Mouse (Mus musculus): ENCODE data around the gene Pla2g2e. TPM values are rescaled to one million over a fixed set of nuclear protein-coding genes. Genes with fewer than 3 reads are reported as not detected.

The Pla2g2e gene
- not detected in 2 replicates for polyA plus RNA-seq (2015; fragmentation: Nextera tagmentation; extraction: Ambion mirVana)

GRCm38 (mm10) chr4:138877731-138878130 is at the start of gene Pla2g2e:
Pla2g2e (plus strand) TSS chr4:138877942.
- H3K4me3 ChIP-seq (ENCODE audit: low read length) = no peak within 1 kb of the TSS
- ATAC-seq = no peak
- H3K27ac ChIP-seq (ENCODE audit: low read depth, low read length) = no peak within 1 kb of the TSS
- H3K9ac ChIP-seq (ENCODE audit: low read depth, low read length) = no peak within 1 kb of the TSS
- no peak within 1 kb of the TSS for H3K4me2 ChIP-seq (ENCODE audit: low read length)
- no peaks in the 10 kb centered on the region; the same call in 1 of the 2 replicates for H3K4me1 ChIP-seq (ENCODE audit: control insufficient read depth, insufficient read depth, low read depth, low read length)
- no peaks in the 10 kb centered on the region for H3K9me3 ChIP-seq (ENCODE audit: control insufficient read depth, low read length)
- H3K36me3 ChIP-seq (ENCODE audit: control insufficient read depth, insufficient read depth, low read length) = no peaks in the 10 kb centered on the region
- no peaks in the 10 kb centered on the region for H3K27me3 ChIP-seq (replicated peaks; ENCODE audit: control insufficient read depth, insufficient read depth, low read length)
- WGBS = 87% methylated on average over 4 of the region's 4 CpGs

- Histone ChIP-seq H3K27me3 (replicated peaks; ENCODE audit: control insufficient read depth, insufficient read depth, low read length) (no peaks in the 10 kb centered on the region), H3K36me3 (ENCODE audit: control insufficient read depth, insufficient read depth, low read length) (no peaks in the 10 kb centered on the region), H3K4me2 (ENCODE audit: low read length) (no peak overlapping the region), H3K4me1 (ENCODE audit: control insufficient read depth, insufficient read depth, low read depth, low read length) (no peaks in the 10 kb centered on the region), H3K9ac (ENCODE audit: low read depth, low read length) (no peak overlapping the region), H3K9me3 (ENCODE audit: control insufficient read depth, low read length) (peaks cover 9% of the 10 kb centered on the region), H3K4me3 (ENCODE audit: low read length) (no peak overlapping the region), H3K27ac (ENCODE audit: low read depth, low read length) (no peak overlapping the region)
- ATAC-seq = no peak
- WGBS = 70% methylated on average over 6 of the region's 6 CpGs
These were observed 37.9 kb upstream of the Pla2g2e start for GRCm38 (mm10) chr4:138839806-138840205.

- H3K4me2 ChIP-seq (ENCODE audit: low read length) = no peak overlapping the region
- no peaks in the 10 kb centered on the region for H3K27me3 ChIP-seq (replicated peaks; ENCODE audit: control insufficient read depth, insufficient read depth, low read length)
- no peak overlapping the region for H3K4me3 ChIP-seq (ENCODE audit: low read length)
- no peaks in the 10 kb centered on the region for H3K36me3 ChIP-seq (ENCODE audit: control insufficient read depth, insufficient read depth, low read length)
- peaks cover 9% of the 10 kb centered on the region for H3K9me3 ChIP-seq (ENCODE audit: control insufficient read depth, low read length)
- no peaks in the 10 kb centered on the region for H3K4me1 ChIP-seq (ENCODE audit: control insufficient read depth, insufficient read depth, low read depth, low read length)
- H3K9ac ChIP-seq (ENCODE audit: low read depth, low read length) = no peak overlapping the region
- no peak overlapping the region for H3K27ac ChIP-seq (ENCODE audit: low read depth, low read length)
- WGBS = 77% methylated on average over 8 of the region's 8 CpGs
- ATAC-seq = no peak
These were observed 37.0 kb upstream of the Pla2g2e start for GRCm38 (mm10) chr4:138840726-138841125.

- H3K9ac ChIP-seq (ENCODE audit: low read depth, low read length) = no peak overlapping the region
- H3K4me3 ChIP-seq (ENCODE audit: low read length) = no peak overlapping the region
- 58% methylated on average over 7 of the region's 7 CpGs for WGBS
- ATAC-seq = peak; percentile 42; the same call in 1 of the 2 replicates
- H3K27ac ChIP-seq (ENCODE audit: low read depth, low read length) = no peak overlapping the region
- H3K27me3 ChIP-seq (replicated peaks; ENCODE audit: control insufficient read depth, insufficient read depth, low read length) = no peaks in the 10 kb centered on the region
- peaks cover 9% of the 10 kb centered on the region for H3K9me3 ChIP-seq (ENCODE audit: control insufficient read depth, low read length)
- no peaks in the 10 kb centered on the region for H3K4me1 ChIP-seq (ENCODE audit: control insufficient read depth, insufficient read depth, low read depth, low read length)
- H3K36me3 ChIP-seq (ENCODE audit: control insufficient read depth, insufficient read depth, low read length) = no peaks in the 10 kb centered on the region
- no peak overlapping the region for H3K4me2 ChIP-seq (ENCODE audit: low read length)
These were observed 36.4 kb upstream of the Pla2g2e start for GRCm38 (mm10) chr4:138841386-138841785.

GRCm38 (mm10) chr4:138851463-138851862 is 26.3 kb upstream of the Pla2g2e start:
- 6% methylated on average over 4 of the region's 4 CpGs for WGBS
- H3K4me3 ChIP-seq (ENCODE audit: low read length) = no peak overlapping the region
- peak; percentile 72; the same call in 1 of the 2 replicates for ATAC-seq
- H3K9me3 ChIP-seq (ENCODE audit: control insufficient read depth, low read length) = no peaks in the 10 kb centered on the region
- H3K4me2 ChIP-seq (ENCODE audit: low read length) = no peak overlapping the region
- H3K9ac ChIP-seq (ENCODE audit: low read depth, low read length) = 0 out of 2 replicates have a peak overlapping the region, but pooled peaks have one; percentile 4
- H3K4me1 ChIP-seq (ENCODE audit: control insufficient read depth, insufficient read depth, low read depth, low read length) = no peaks in the 10 kb centered on the region
- no peak overlapping the region for H3K27ac ChIP-seq (ENCODE audit: low read depth, low read length)
- H3K36me3 ChIP-seq (ENCODE audit: control insufficient read depth, insufficient read depth, low read length) = no peaks in the 10 kb centered on the region
- no peaks in the 10 kb centered on the region for H3K27me3 ChIP-seq (replicated peaks; ENCODE audit: control insufficient read depth, insufficient read depth, low read length)

GRCm38 (mm10) chr4:138852961-138853360 is 24.8 kb upstream of the Pla2g2e start:
- 81% methylated on average over 6 of the region's 6 CpGs for WGBS
- no peak for ATAC-seq
- Histone ChIP-seq H3K4me2 (ENCODE audit: low read length) (no peak overlapping the region), H3K27me3 (replicated peaks; ENCODE audit: control insufficient read depth, insufficient read depth, low read length) (no peaks in the 10 kb centered on the region), H3K4me1 (ENCODE audit: control insufficient read depth, insufficient read depth, low read depth, low read length) (no peaks in the 10 kb centered on the region), H3K27ac (ENCODE audit: low read depth, low read length) (no peak overlapping the region), H3K4me3 (ENCODE audit: low read length) (no peak overlapping the region), H3K36me3 (ENCODE audit: control insufficient read depth, insufficient read depth, low read length) (no peaks in the 10 kb centered on the region), H3K9ac (ENCODE audit: low read depth, low read length) (no peak overlapping the region), H3K9me3 (ENCODE audit: control insufficient read depth, low read length) (no peaks in the 10 kb centered on the region)

GRCm38 (mm10) chr4:138855092-138855632 is 22.6 kb upstream of the Pla2g2e start:
- WGBS = 79% methylated on average over 9 of the region's 9 CpGs
- Histone ChIP-seq H3K27ac (ENCODE audit: low read depth, low read length) (peak overlapping the region; percentile 1; the same call in 1 of the 2 replicates), H3K27me3 (replicated peaks; ENCODE audit: control insufficient read depth, insufficient read depth, low read length) (no peaks in the 10 kb centered on the region)

GRCm38 (mm10) chr4:138856491-138856890 is 21.3 kb upstream of the Pla2g2e start:
- H3K27ac ChIP-seq (ENCODE audit: low read depth, low read length) = no peak overlapping the region
- ATAC-seq = no peak

More at GRCm38 (mm10) chr4:138855092-138855632, 22.6 kb upstream of the Pla2g2e start:
- Histone ChIP-seq H3K4me1 (ENCODE audit: control insufficient read depth, insufficient read depth, low read depth, low read length) (peaks cover 2% of the 10 kb centered on the region), H3K36me3 (ENCODE audit: control insufficient read depth, insufficient read depth, low read length) (no peaks in the 10 kb centered on the region), H3K4me3 (ENCODE audit: low read length) (no peak overlapping the region), H3K4me2 (ENCODE audit: low read length) (no peak overlapping the region), H3K9ac (ENCODE audit: low read depth, low read length) (no peak overlapping the region), H3K9me3 (ENCODE audit: control insufficient read depth, low read length) (no peaks in the 10 kb centered on the region)
- ATAC-seq = no peak

GRCm38 (mm10) chr4:138857576-138857975 is 20.2 kb upstream of the Pla2g2e start:
- Histone ChIP-seq H3K4me1 (ENCODE audit: control insufficient read depth, insufficient read depth, low read depth, low read length) (peaks cover 2% of the 10 kb centered on the region), H3K9ac (ENCODE audit: low read depth, low read length) (no peak overlapping the region), H3K4me3 (ENCODE audit: low read length) (no peak overlapping the region), H3K36me3 (ENCODE audit: control insufficient read depth, insufficient read depth, low read length) (no peaks in the 10 kb centered on the region), H3K27me3 (replicated peaks; ENCODE audit: control insufficient read depth, insufficient read depth, low read length) (no peaks in the 10 kb centered on the region), H3K27ac (ENCODE audit: low read depth, low read length) (no peak overlapping the region), H3K9me3 (ENCODE audit: control insufficient read depth, low read length) (no peaks in the 10 kb centered on the region), H3K4me2 (ENCODE audit: low read length) (no peak overlapping the region)
- no peak for ATAC-seq
- 89% methylated on average over 10 of the region's 10 CpGs for WGBS

More at GRCm38 (mm10) chr4:138856491-138856890, 21.3 kb upstream of the Pla2g2e start:
- Histone ChIP-seq H3K36me3 (ENCODE audit: control insufficient read depth, insufficient read depth, low read length) (no peaks in the 10 kb centered on the region), H3K9me3 (ENCODE audit: control insufficient read depth, low read length) (no peaks in the 10 kb centered on the region), H3K4me3 (ENCODE audit: low read length) (no peak overlapping the region), H3K27me3 (replicated peaks; ENCODE audit: control insufficient read depth, insufficient read depth, low read length) (no peaks in the 10 kb centered on the region), H3K4me1 (ENCODE audit: control insufficient read depth, insufficient read depth, low read depth, low read length) (peaks cover 2% of the 10 kb centered on the region), H3K9ac (ENCODE audit: low read depth, low read length) (no peak overlapping the region), H3K4me2 (ENCODE audit: low read length) (no peak overlapping the region)
- 29% methylated on average over 7 of the region's 7 CpGs for WGBS
